Mouse (Mus musculus) bone marrow macrophage, adult 2 months (primary cell): ENCODE data around the gene Bod1.

ENCODE experiments used
- CTCF ChIP-seq: IDR thresholded peaks from 2 replicates; pipeline ENCODE4 v1.5.1; 2012; ENCODE audit warnings: low read depth, mild to moderate bottlenecking, low read length, moderate library complexity
- POLR2A ChIP-seq: IDR thresholded peaks from 2 replicates; pipeline ENCODE4 v1.6.1; 2012; ENCODE audit warnings: mild to moderate bottlenecking, low read depth, low read length, borderline replicate concordance

GRCm38 (mm10) chr11:31663501-31663900, 8.2 kb downstream of the Bod1 start:
- no peak for TF ChIP-seq POLR2A
- no peak for TF ChIP-seq CTCF
